Mouse (Mus musculus) CH12.LX (cell line): ENCODE data around the gene Tas2r104. TPM values are rescaled to one million over a fixed set of nuclear protein-coding genes. Genes with fewer than 3 reads are reported as not detected.

Experiments used
- DNase-seq: peaks from one replicate; pipeline ENCODE4 v3.0.0-alpha.2; 2013; ENCODE audit errors: extremely low read depth
- H3K27ac ChIP-seq: 2 replicates; pipeline ENCODE4 v1.5.1; 2012; ENCODE audit warnings: low read depth, mild to moderate bottlenecking, control low read depth, moderate library complexity; ENCODE audit not compliant: insufficient read depth
- H3K27me3 ChIP-seq: replicated peaks from 2 replicates; pipeline ENCODE3; 2012; ENCODE audit warnings: inconsistent platforms
- H3K36me3 ChIP-seq, 2 experiments: replicated peaks in 1 of 2; 2 replicates each; pipeline versions ENCODE3 to v1.6.1; 2012; ENCODE audit warnings: inconsistent platforms in 1 of 2, low read length in 1 of 2, mild to moderate bottlenecking in 1 of 2, mixed read lengths in 1 of 2, moderate library complexity in 1 of 2; ENCODE audit not compliant: control insufficient read depth in 1 of 2, insufficient read depth in 1 of 2
- H3K4me1 ChIP-seq, 2 experiments: 2 replicates each; pipeline ENCODE4 v1.6.1; 2012; ENCODE audit warnings: inconsistent platforms in 1 of 2, moderate library complexity in 1 of 2; ENCODE audit not compliant: insufficient read depth in 2 of 2, control insufficient read depth in 1 of 2
- H3K4me2 ChIP-seq: 2 replicates; pipeline ENCODE4 v1.6.1; 2012; ENCODE audit warnings: low read depth, mild to moderate bottlenecking, control low read depth; ENCODE audit not compliant: poor library complexity, insufficient read depth, severe bottlenecking
- H3K4me3 ChIP-seq, 3 experiments: fragments of 150-350 bp in 1 of 3; sonication (generic) in 1 of 3; replicated peaks in 1 of 3; 2 replicates each; pipeline versions ENCODE3 to v1.5.1; 2011 to 2012; ENCODE audit warnings: low read depth in 2 of 3, low read length in 2 of 3, mild to moderate bottlenecking in 2 of 3, moderate library complexity in 2 of 3, control low read depth in 1 of 3, improper control_type of control experiment in 1 of 3, inconsistent platforms in 1 of 3, mixed read lengths in 1 of 3; ENCODE audit not compliant: poor library complexity in 1 of 3
- H3K79me2 ChIP-seq: replicated peaks from 2 replicates; pipeline ENCODE4 v1.6.1; 2012; ENCODE audit warnings: mild to moderate bottlenecking, moderate library complexity; ENCODE audit not compliant: control insufficient read depth, poor library complexity, insufficient read depth, severe bottlenecking; ENCODE audit errors: extremely low read depth
- H3K9ac ChIP-seq: 2 replicates; pipeline ENCODE4 v1.6.1; 2012; ENCODE audit warnings: low read depth, mild to moderate bottlenecking, control low read depth, moderate library complexity; ENCODE audit not compliant: insufficient read depth
- H3K9me3 ChIP-seq: replicated peaks from 2 replicates; pipeline ENCODE3; 2012; ENCODE audit warnings: low read length, inconsistent platforms, mixed read lengths
- BHLHE40 ChIP-seq: IDR thresholded peaks from 2 replicates; pipeline ENCODE4 v1.6.1; 2011; ENCODE audit warnings: mild to moderate bottlenecking, low read depth, low read length, improper control_type of control experiment
- CHD1 ChIP-seq: IDR thresholded peaks from 2 replicates; pipeline ENCODE4 v1.6.1; 2012; ENCODE audit warnings: low read depth, low read length, improper control_type of control experiment, inconsistent platforms
- CTCF ChIP-seq, 2 experiments: IDR thresholded peaks in 1 of 2; conservative IDR thresholded peaks in 1 of 2; 2 replicates each; pipeline ENCODE4 v1.5.1; 2011 to 2012; ENCODE audit warnings: low read depth in 2 of 2, low read length in 2 of 2, improper control_type of control experiment in 1 of 2, inconsistent platforms in 1 of 2, mild to moderate bottlenecking in 1 of 2, moderate library complexity in 1 of 2
- E2F4 ChIP-seq: IDR thresholded peaks from 2 replicates; pipeline ENCODE4 v1.6.1; 2011; ENCODE audit warnings: low read depth, low read length, improper control_type of control experiment; ENCODE audit not compliant: insufficient replicate concordance
- ELF1 ChIP-seq: IDR thresholded peaks from 2 replicates; pipeline ENCODE4 v1.6.1; 2014; ENCODE audit warnings: low read depth, mild to moderate bottlenecking, inconsistent platforms, low read length, improper control_type of control experiment
- ETS1 ChIP-seq: conservative IDR thresholded peaks from 2 replicates; pipeline ENCODE4 v1.6.1; 2012; ENCODE audit warnings: low read depth, mild to moderate bottlenecking, inconsistent platforms, low read length, improper control_type of control experiment, moderate library complexity
- HCFC1 ChIP-seq: IDR thresholded peaks from 2 replicates; pipeline ENCODE4 v1.6.1; 2012; ENCODE audit warnings: low read depth, mild to moderate bottlenecking, inconsistent platforms, low read length, improper control_type of control experiment
- JUN ChIP-seq: IDR thresholded peaks from 2 replicates; pipeline ENCODE4 v1.6.1; 2011; ENCODE audit warnings: low read depth, mild to moderate bottlenecking, low read length, improper control_type of control experiment, moderate library complexity; ENCODE audit not compliant: insufficient read depth
- JUND ChIP-seq: conservative IDR thresholded peaks from 2 replicates; pipeline ENCODE4 v1.6.1; 2011; ENCODE audit warnings: low read depth, low read length, improper control_type of control experiment
- KAT2A ChIP-seq: IDR thresholded peaks from 2 replicates; pipeline ENCODE4 v1.6.1; 2012; ENCODE audit warnings: low read length, improper control_type of control experiment, inconsistent platforms; ENCODE audit not compliant: insufficient replicate concordance
- MXI1 ChIP-seq: IDR thresholded peaks from 2 replicates; pipeline ENCODE4 v1.6.1; 2011; ENCODE audit warnings: mild to moderate bottlenecking, low read depth, low read length, improper control_type of control experiment
- NRF1 ChIP-seq: IDR thresholded peaks from 2 replicates; pipeline ENCODE4 v1.6.1; 2014; ENCODE audit warnings: low read depth, mild to moderate bottlenecking, inconsistent platforms, low read length, improper control_type of control experiment, moderate library complexity
- PAX5 ChIP-seq: IDR thresholded peaks from 2 replicates; pipeline ENCODE4 v1.6.1; 2012; ENCODE audit warnings: low read length, inconsistent platforms, mixed read lengths
- RAD21 ChIP-seq: IDR thresholded peaks from 2 replicates; pipeline ENCODE4 v1.6.1; 2011; ENCODE audit warnings: low read depth, mild to moderate bottlenecking, low read length, improper control_type of control experiment, moderate library complexity
- SIN3A ChIP-seq: IDR thresholded peaks from 2 replicates; pipeline ENCODE4 v1.6.1; 2012; ENCODE audit warnings: low read length, improper control_type of control experiment, inconsistent platforms
- UBTF ChIP-seq: IDR thresholded peaks from 2 replicates; pipeline ENCODE4 v1.6.1; 2012; ENCODE audit warnings: low read depth, mild to moderate bottlenecking, inconsistent platforms, low read length, improper control_type of control experiment, moderate library complexity
- ZC3H11A ChIP-seq: IDR thresholded peaks from 2 replicates; pipeline ENCODE4 v1.6.1; 2012; ENCODE audit warnings: low read depth, mild to moderate bottlenecking, inconsistent platforms, low read length, improper control_type of control experiment
- dilution Hi-C: fragments of 300-500 bp; cut with MboI; formaldehyde crosslinking; loops from 2 replicates; pipeline ENCODE4 v1.14.3; 2020; ENCODE audit warnings: low sequenced_read_pairs; ENCODE audit not compliant: extremely low pct_unique_long_range_greater_than_20kb, extremely low pct_ligation_motif_present
- in situ Hi-C: fragments of 300-500 bp; cut with MboI; formaldehyde crosslinking; loops from 3 replicates; pipeline ENCODE4 v1.14.3; 2019; ENCODE audit warnings: low sequenced_read_pairs, low pct_ligation_motif_present, low pct_unique_long_range_greater_than_20kb, mixed read lengths
- polyA plus RNA-seq: library from polyadenylated mRNA; unstranded; fragments of >175 nt; gene quantifications from 2 replicates; pipeline ENCODE4 v1.2.1, GENCODE M21; 2012; ENCODE audit warnings: low read depth; ENCODE audit not compliant: insufficient read length
- total RNA-seq, 2 experiments: library from RNA; depleted of rRNA; stranded (reverse); fragments of 300-350 nt in 1 of 2; fragments of >200 nt in 1 of 2; gene quantifications; 2 replicates each; pipeline ENCODE4 v1.2.3; 2012 to 2014

Gene Tas2r104
- total RNA-seq (2012; rRNA removed) (not detected in 2 replicates), total RNA-seq (2014; rRNA removed) (not detected in 2 replicates), polyA plus RNA-seq (not detected in 2 replicates)

GRCm38 (mm10) chr6:131685644-131686043, at the start of gene Tas2r104:
Gene Tas2r104 (minus strand): TSS chr6:131685744.
- TF ChIP-seq PAX5 (no peak), RAD21 (no peak), CHD1 (no peak), BHLHE40 (no peak), SIN3A (no peak), KAT2A (no peak), E2F4 (no peak), UBTF (no peak), ZC3H11A (no peak), JUN (no peak), JUND (no peak), ETS1 (no peak)
- Histone ChIP-seq H3K4me2 (no peak within 1 kb of the TSS), H3K4me1 (no peaks in the 10 kb centered on the region), H3K27me3 (no peaks in the 10 kb centered on the region), H3K9ac (no peak within 1 kb of the TSS), H3K9me3 (peaks cover 15% of the 10 kb centered on the region), H3K4me3 (no peak within 1 kb of the TSS), H3K27ac (no peak within 1 kb of the TSS), H3K36me3 (no peaks in the 10 kb centered on the region), H3K79me2 (no peaks in the 10 kb centered on the region)
- dilution Hi-C loops, result no loop called here
- in situ Hi-C loops, result no loop called here
- no peak for DNase-seq

- Histone ChIP-seq H3K27ac (no peak overlapping the region), H3K4me1 (no peaks in the 10 kb centered on the region), H3K79me2 (no peaks in the 10 kb centered on the region), H3K9me3 (peaks cover 15% of the 10 kb centered on the region), H3K36me3 (no peaks in the 10 kb centered on the region), H3K27me3 (no peaks in the 10 kb centered on the region), H3K4me2 (no peak overlapping the region), H3K9ac (no peak overlapping the region), H3K4me3 (no peak overlapping the region)
- in situ Hi-C loops (no loop called here), dilution Hi-C loops (no loop called here)
- TF ChIP-seq NRF1 (no peak), BHLHE40 (no peak), CTCF (conservative IDR thresholded peaks at IDR 0.05 in 1 of 2, IDR thresholded peaks at IDR 0.05 in 1 of 2; ENCODE audit: low read depth in 2 of 2, low read length in 2 of 2) (peak in 1 of 2 experiments; percentile 33; a peak in 2 of 4 replicates), CHD1 (no peak), RAD21 (no peak; the same call in none of the 2 replicates), HCFC1 (no peak), ELF1 (no peak), MXI1 (no peak)
- DNase-seq, result no peak
These were observed 27.3 kb upstream of the Tas2r104 start for GRCm38 (mm10) chr6:131712803-131713202.
